Mouse (Mus musculus) heart, adult 18-20 months (tissue): ENCODE data around the gene Unc5a. TPM values are rescaled to one million over a fixed set of nuclear protein-coding genes. Genes with fewer than 3 reads are reported as not detected.

Source experiments
- DNase-seq, 2 experiments: peaks; one replicate each; pipeline ENCODE4 v3.0.0; 2021 to 2022; ENCODE audit warnings: mixed read lengths in 1 of 2
- long read RNA-seq, 2 experiments: library from polyadenylated mRNA; stranded (forward); transcript quantifications; one replicate each; pipeline ENCODE4 v2.0.0; 2021
- total RNA-seq, 2 experiments: library from RNA; stranded (reverse); gene quantifications; 2 replicates each; pipeline ENCODE4 v1.2.3; 2021

Unc5a gene
- under 1 TPM; 0.42 to 0.51 TPM for total RNA-seq
- long read RNA-seq, experiment 1 = 0 reads
- long read RNA-seq, experiment 2, partial matches to known transcripts = 1 of 1 reads
- long read RNA-seq, experiment 2, other reads (novel, unspliced or antisense) = 0 of 1 reads

DNA sequence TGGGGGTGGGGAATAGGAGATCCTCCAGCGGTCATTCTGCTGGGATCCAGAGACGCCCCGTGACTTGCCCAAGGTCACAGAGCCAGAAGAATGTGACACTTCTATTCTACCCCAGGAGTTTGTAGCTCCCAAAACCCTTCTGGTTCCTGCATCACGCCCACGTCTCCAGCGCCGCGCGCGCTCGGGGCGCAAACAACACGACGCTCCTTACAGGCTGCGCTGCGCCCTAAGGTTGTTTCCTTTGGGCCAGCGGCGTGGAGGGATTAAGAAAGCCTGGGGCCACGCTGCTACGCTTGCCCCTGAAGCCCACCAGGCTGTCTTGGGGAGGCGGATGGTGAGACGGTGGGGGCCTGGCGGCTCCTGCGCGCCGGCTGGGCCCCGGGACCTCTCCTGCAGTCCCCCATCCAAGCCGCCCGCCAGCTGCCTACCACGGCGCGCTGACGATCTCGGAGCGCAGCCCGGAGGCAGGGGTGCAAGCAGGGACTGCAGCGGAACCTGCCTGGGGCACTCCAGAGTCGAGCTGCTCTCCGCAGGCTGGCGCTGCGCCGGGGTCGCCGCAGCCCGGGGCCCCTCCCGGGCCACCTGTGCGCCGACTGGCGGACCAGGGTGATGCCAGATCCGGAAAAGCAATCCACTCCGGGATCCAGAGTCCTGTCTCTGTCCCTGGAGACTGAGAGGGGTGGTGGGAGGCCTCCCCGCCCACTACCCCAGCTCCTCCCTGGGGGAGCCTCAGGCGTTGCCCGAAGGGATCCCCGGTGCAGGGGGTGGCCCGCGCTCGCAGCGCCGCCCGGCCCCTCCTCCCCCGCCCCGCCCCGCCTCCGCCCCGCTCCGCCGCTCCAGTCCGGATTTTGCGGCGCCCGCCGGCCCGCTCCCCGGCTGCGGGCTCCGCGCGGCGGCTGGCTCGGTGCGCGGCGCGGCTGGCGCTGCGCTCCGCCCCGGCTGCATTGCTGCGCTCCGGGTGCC, at the start of gene Unc5a:
Gene Unc5a (plus strand): TSS at position 881 of the 963 bp plus-strand sequence.
- DNase-seq = peak; percentile 18 to 45

DNA sequence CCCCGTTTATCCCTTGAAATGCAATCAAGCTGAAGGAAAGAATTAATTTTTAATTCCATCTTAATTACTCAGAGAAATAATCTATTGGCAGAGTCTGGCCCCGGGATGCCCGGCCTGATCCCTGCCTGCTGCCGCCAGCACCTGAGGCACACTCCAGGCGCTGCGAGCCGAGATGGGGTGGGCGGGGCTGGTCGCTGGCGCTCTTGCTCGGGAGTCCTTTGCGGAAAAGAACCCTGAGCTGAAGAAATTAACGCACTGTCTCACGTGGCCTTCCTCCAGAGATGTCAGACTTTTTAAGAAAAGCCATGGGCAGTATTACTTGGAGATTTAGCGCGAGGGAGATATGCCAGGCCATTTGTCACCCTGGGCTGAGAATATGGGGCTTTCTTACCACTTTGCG, 37.2 kb upstream of the Unc5a start:
- DNase-seq = no peak

DNA sequence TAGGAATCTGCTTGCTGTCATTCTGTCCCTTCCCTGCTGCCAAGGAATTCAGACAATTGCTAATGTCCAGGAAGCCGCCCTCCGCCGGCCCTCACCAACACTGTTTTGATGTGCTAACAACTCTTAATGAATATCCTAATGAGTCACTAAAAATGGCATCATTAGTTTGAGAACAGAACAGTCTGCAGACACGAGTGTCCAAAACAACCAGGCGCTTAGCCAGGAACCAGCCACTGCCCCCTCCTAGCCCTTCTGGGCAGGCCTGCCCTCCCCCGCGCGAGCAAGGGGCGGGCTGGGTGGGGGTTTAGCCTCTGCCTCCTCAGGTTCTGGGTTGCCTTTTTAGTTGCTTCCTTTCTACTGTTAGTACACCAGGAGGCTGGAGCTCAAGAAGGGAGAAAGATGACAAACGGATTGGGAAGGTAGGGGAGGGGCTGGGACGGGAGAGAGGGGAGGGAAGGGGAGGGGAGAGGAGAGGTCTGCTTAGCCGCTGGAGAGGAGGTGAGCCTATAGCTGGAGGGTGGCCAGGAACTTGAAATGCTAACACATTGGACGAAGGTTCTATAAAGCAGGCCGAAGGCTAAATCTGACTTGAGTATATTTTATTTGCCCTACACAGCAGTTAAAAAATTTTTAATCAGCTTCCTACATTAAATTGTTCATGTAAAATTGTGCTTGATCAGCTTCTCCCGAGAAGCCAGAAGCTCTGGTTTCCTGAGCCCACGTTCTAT, 36.2 kb upstream of the Unc5a start:
- DNase-seq = no peak

DNA sequence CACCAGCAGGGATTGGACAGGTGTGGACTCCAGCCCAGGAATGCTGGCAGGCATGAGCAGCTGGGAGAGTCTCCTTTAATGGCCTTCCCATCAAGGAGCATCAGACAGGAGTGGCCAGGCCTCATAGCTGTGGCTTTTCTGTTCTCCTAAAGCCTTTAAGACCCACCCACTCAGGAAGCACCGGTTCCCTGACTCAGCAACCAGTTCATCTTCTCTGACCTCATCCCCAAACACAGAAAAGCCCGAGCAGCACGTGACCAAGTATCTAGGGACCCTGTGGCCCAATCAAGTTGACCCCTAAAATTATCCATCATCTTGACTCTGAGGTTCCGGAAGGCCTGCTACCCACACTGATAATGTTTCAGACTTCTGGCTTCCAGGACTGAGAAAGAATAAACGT, 32.6 kb upstream of the Unc5a start:
- no peak for DNase-seq

DNA sequence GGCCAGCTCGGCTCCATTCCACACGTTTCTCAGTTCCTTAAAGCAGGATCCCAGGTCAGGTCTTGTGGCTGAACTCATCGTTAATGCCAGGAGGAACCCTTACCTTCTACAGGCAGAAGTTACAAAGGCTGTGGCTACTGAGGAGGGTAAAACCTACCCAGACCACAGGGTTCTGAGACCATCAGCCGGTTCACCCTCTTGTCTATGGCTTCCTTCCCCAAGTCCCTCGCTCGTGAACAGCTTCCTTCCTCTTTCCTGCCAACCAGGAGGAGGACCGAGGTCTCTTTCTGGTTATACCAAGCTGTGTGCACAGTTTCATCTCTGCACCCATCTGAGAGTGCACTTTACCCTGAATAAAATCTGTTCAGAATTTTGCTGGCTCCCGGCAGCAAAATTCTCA, 30.3 kb upstream of the Unc5a start:
- no peak for DNase-seq

DNA sequence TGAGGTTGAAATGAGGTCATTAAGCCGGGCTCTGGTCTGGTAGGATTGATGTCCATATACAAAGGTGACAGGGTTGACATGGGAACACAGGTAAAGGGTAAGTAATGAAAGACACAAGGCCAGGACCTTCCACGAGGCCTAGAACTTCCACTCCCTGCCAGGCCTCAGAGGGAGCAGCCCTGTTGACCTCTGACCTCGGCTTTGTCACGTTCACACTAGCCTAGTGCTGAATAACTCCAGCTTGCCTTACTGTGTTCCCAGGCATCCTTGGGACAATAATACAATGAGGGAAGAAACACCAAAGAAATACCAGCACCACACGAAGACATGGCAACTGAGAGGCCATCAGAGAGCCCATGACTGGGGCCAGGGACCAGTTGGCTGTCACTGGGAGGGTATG, 29.5 kb upstream of the Unc5a start:
- no peak for DNase-seq

GRCm38 (mm10) chr13:54921700-54922099, 27.5 kb upstream of the Unc5a start:
- DNase-seq = no peak

GRCm38 (mm10) chr13:54923705-54924104, 25.5 kb upstream of the Unc5a start:
- DNase-seq = no peak

GRCm38 (mm10) chr13:54925466-54925865, 23.7 kb upstream of the Unc5a start:
- no peak for DNase-seq

- DNase-seq = peak in 1 of 2 experiments; percentile 32
Measured at GRCm38 (mm10) chr13:54926654-54927053, 22.6 kb upstream of the Unc5a start.

DNA sequence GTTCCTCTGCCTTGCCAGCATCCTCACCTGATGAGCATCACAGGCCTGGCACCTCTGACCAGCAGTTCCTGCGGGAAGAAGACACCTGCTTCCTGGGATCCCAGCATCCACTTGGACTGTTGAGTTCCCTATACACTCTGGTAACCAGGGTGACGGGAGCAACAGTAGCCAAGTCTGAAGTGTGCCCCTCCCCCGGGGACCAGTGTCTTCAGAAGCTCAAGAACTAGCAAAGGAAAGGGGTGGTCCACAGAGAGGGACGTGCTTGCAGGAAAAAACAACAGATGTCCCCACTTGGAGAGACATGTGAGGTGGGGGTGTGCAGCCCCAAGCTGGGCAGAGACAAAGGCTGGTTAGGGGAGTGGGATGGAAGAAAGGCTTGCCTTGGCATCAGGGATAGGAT, 19.1 kb upstream of the Unc5a start:
- no peak for DNase-seq

- DNase-seq = no peak
Measured at GRCm38 (mm10) chr13:54934873-54935272, 14.3 kb upstream of the Unc5a start.

DNA sequence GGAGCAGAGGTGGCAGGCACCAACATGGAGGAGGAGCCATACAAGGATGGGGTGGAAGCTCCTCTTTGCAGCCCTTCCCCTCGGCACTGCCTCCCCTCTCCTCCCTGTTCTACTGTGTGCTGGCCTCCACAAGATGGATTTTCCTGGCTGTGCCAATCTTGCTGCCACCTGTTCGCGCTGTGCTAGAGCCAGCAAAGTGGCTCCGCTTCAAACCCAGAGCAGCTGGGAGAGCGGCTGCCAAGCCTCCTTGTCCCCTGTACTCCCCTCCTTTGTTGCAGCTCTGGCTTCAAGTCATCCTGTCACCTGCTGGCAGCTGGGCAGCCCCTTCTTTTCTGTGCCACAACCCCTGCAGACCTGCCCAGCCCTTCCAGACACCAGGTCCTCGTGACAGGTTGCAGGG, 13.0 kb upstream of the Unc5a start:
- DNase-seq = no peak

GRCm38 (mm10) chr13:54937885-54938284, 11.3 kb upstream of the Unc5a start:
- no peak for DNase-seq

- DNase-seq = no peak
Measured at GRCm38 (mm10) chr13:54938493-54938892, 10.7 kb upstream of the Unc5a start.

GRCm38 (mm10) chr13:54944411-54945157, 4.6 kb upstream of the Unc5a start:
- DNase-seq = no peak

- peak in 1 of 2 experiments; percentile 36 for DNase-seq
Measured at GRCm38 (mm10) chr13:54945332-54945731, 3.9 kb upstream of the Unc5a start.

DNA sequence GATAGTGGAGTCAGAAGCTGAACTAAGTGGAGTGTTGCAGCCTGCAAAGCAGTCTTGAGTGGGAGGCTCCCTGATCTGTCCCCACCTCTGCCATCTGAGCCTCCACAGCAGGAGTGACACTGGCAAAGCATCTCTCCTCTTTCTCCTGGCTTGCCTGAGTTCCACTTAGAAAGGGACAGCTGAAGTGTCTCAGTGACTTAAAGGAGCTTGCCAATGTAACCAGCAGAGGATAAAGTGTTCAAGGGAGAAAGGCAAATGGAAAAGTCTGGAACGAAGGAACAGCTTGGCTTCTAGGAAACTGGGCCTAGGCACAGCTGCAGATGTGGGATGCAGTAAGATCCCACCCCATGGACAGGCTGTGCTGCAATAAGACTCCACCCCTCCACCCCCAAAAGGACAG, 2.8 kb upstream of the Unc5a start:
- no peak for DNase-seq

DNA sequence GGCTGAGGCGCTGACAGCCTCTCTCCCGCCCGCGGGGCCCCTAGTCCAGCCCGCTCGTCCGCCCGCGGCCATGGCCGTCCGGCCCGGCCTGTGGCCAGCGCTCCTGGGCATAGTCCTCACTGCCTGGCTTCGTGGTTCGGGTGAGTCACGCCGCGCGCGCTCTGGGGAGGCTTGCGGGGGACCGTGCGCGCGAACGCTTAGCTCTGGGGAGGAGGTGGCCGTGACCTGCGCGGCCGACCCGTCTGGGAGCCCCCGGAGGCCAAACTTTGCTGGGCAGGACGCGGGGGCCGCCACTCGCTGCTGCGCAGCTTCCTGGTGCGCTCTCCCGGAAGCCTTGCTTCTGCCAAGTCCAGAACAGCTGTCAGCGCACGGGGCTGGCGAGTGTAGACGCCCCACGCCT, 381 bp downstream of the Unc5a start:
- peak; percentile 48 for DNase-seq

DNA sequence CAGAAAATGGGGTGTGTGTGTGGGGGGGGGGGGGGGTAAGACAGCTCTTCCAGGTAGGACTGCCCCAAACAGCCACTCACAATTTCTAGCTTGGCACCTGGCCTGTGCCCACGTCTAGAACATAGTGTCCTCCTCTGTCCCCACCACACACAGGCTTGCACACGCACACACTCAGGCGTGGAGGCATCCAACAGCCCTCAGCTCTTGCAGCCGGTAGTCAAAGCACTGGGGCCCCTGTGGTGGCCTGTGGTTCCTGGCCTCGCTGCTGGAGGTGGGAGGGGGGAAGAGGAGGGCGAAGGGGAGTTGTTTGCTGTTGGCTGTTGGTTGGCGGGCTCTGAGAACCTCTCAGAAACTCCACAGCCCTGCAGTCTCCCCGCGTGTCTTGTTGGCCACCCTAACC, 920 bp downstream of the Unc5a start:
- no peak for DNase-seq

GRCm38 (mm10) chr13:54951166-54951565, 2.0 kb downstream of the Unc5a start:
- DNase-seq = no peak

GRCm38 (mm10) chr13:54954745-54955144, 5.5 kb downstream of the Unc5a start:
- no peak for DNase-seq
